Mouse (Mus musculus): ENCODE measurements around the gene Tfap4. TPM values are rescaled to one million over a fixed set of nuclear protein-coding genes. Genes with fewer than 3 reads are reported as not detected.
"Not testable (repeated sequence)": the region's sequence is repeated elsewhere in the genome, so short reads cannot be mapped to it uniquely, and the experiment has no call there.

The Tfap4 gene
- polyA plus RNA-seq, 1 experiment = 6.9 TPM

GRCm38 (mm10) chr16:4557949-4558348, 1.7 kb downstream of the Tfap4 start:
- peak; percentile 33 to 64 for DNase-seq (ENCODE audit: extremely low spot score in 1 of 2, low spot score in 1 of 2)

GRCm38 (mm10) chr16:4557085-4557484, 2.6 kb downstream of the Tfap4 start:
- DNase-seq (ENCODE audit: extremely low spot score in 1 of 2, low spot score in 1 of 2) = no peak

- DNase-seq (ENCODE audit: extremely low spot score in 1 of 2, low spot score in 1 of 2) = no peak
Measured at GRCm38 (mm10) chr16:4555555-4555954, 4.1 kb downstream of the Tfap4 start.

- no peak for DNase-seq (ENCODE audit: extremely low spot score in 1 of 2, low spot score in 1 of 2)
Measured at GRCm38 (mm10) chr16:4552829-4553550, 6.7 kb downstream of the Tfap4 start.

GRCm38 (mm10) chr16:4551885-4552284, 7.8 kb downstream of the Tfap4 start:
- no peak for DNase-seq (ENCODE audit: extremely low spot score in 1 of 2, low spot score in 1 of 2)

- peak in 1 of 2 experiments; percentile 78 for DNase-seq (ENCODE audit: extremely low spot score in 1 of 2, low spot score in 1 of 2)
Measured at GRCm38 (mm10) chr16:4551056-4551455, 8.6 kb downstream of the Tfap4 start.

- DNase-seq (ENCODE audit: extremely low spot score in 1 of 2, low spot score in 1 of 2) = no peak
Measured at GRCm38 (mm10) chr16:4548953-4549688, 10.5 kb downstream of the Tfap4 start.

- no peak for DNase-seq (ENCODE audit: extremely low spot score in 1 of 2, low spot score in 1 of 2)
Measured at GRCm38 (mm10) chr16:4547611-4548010, 12.0 kb downstream of the Tfap4 start.

GRCm38 (mm10) chr16:4546838-4547237, 12.8 kb downstream of the Tfap4 start:
- no peak for DNase-seq (ENCODE audit: extremely low spot score in 1 of 2, low spot score in 1 of 2)

- DNase-seq (ENCODE audit: extremely low spot score in 1 of 2, low spot score in 1 of 2) = no peak
Measured at GRCm38 (mm10) chr16:4544845-4545244, 14.8 kb downstream of the Tfap4 start.

- no peak for DNase-seq (ENCODE audit: extremely low spot score in 1 of 2, low spot score in 1 of 2)
Measured at GRCm38 (mm10) chr16:4543266-4543665, 16.4 kb downstream of the Tfap4 start.

GRCm38 (mm10) chr16:4542236-4542774, 17.3 kb downstream of the Tfap4 start:
- no peak for DNase-seq (ENCODE audit: extremely low spot score in 1 of 2, low spot score in 1 of 2)

- DNase-seq (ENCODE audit: extremely low spot score in 1 of 2, low spot score in 1 of 2) = peak; percentile 100
Measured at GRCm38 (mm10) chr16:4541501-4542198, 18.0 kb downstream of the Tfap4 start, which contains the start of gene Srl. Srl (minus strand) TSS chr16:4541816.

- no peak for DNase-seq (ENCODE audit: extremely low spot score in 1 of 2, low spot score in 1 of 2)
Measured at GRCm38 (mm10) chr16:4541033-4541432, 18.6 kb downstream of the Tfap4 start.

GRCm38 (mm10) chr16:4540064-4540775, 19.4 kb downstream of the Tfap4 start:
- DNase-seq (ENCODE audit: extremely low spot score in 1 of 2, low spot score in 1 of 2) = no peak

GRCm38 (mm10) chr16:4539521-4539920, 20.1 kb downstream of the Tfap4 start:
- no peak for DNase-seq (ENCODE audit: extremely low spot score in 1 of 2, low spot score in 1 of 2)

- no peak for DNase-seq (ENCODE audit: extremely low spot score in 1 of 2, low spot score in 1 of 2)
Measured at GRCm38 (mm10) chr16:4537616-4538358, 21.9 kb downstream of the Tfap4 start.

GRCm38 (mm10) chr16:4527373-4527772, 32.3 kb downstream of the Tfap4 start:
- DNase-seq (ENCODE audit: extremely low spot score in 1 of 2, low spot score in 1 of 2) = not testable (repeated sequence)

- DNase-seq (ENCODE audit: extremely low spot score in 1 of 2, low spot score in 1 of 2) = no peak
Measured at GRCm38 (mm10) chr16:4523313-4524004, 36.2 kb downstream of the Tfap4 start.

Data from frontal cortex, adult 2 months (tissue).